Mouse (Mus musculus): Measurements from ENCODE around the gene Clca3a2. TPM values are rescaled to one million over a fixed set of nuclear protein-coding genes. Genes with fewer than 3 reads are reported as not detected.
"Not testable (repeated sequence)": the region's sequence is repeated elsewhere in the genome, so short reads cannot be mapped to it uniquely, and the experiment has no call there.

Gene Clca3a2
- polyA plus RNA-seq, 1 experiment from 2014 or later: not detected

DNA sequence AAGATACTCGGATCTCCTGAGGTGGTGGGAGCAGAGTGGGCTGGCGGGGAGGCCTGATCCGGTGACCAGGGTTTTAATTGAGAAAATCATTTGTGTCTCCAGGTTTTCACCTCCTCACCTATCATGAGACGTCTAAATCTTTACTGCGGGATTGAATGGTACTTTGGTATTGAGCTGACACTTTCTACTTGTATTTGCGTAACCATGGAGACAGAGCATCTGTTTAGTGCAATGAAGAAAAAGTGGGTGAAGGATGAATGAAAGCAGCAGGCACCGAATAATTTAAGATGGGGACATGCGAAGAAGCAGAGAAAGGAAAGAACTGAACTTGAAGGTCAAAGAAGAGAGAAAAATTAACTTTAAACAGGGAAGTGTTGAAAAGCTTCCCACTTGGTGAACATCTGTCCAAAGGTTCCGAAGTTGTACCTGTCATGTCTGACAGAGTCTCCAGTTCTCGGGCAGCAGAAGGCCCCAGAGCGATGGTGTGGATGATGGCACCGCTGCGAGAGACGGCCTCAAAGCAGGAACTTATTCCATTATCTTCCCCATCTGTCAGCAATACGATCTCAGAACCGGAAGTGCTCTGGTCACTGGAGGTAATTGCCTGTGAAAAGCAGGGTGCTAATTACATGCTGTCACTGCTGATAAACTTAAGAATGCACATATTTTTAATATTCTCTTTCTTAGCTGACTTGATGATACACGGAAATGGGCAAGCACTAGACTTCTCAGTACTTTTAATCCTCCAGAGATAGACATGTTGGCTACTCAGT lies 11.0 kb downstream of the Clca3a2 start:
- H3K4me2 ChIP-seq (ENCODE audit: low read depth, low read length, severe bottlenecking); H3K36me3 ChIP-seq (ENCODE audit: control insufficient read depth, insufficient read depth, low read length); H3K27me3 ChIP-seq (ENCODE audit: control insufficient read depth, insufficient read depth, low read length); H3K4me1 ChIP-seq (replicated peaks; ENCODE audit: control insufficient read depth, insufficient read depth, low read length); H3K27ac ChIP-seq (ENCODE audit: low read depth, low read length); DNase-seq (ENCODE audit: low spot score); H3K9ac ChIP-seq (ENCODE audit: low read length); H3K9me3 ChIP-seq (ENCODE audit: control insufficient read depth, low read length); H3K4me3 ChIP-seq (ENCODE audit: low read depth, low read length): not testable (repeated sequence)
- ATAC-seq (replicated peaks; ENCODE audit: low FRiP score): peak; percentile 53; the same call in 1 of the 2 replicates
- WGBS: 81% methylated on average over 14 of the region's 17 CpGs

DNA sequence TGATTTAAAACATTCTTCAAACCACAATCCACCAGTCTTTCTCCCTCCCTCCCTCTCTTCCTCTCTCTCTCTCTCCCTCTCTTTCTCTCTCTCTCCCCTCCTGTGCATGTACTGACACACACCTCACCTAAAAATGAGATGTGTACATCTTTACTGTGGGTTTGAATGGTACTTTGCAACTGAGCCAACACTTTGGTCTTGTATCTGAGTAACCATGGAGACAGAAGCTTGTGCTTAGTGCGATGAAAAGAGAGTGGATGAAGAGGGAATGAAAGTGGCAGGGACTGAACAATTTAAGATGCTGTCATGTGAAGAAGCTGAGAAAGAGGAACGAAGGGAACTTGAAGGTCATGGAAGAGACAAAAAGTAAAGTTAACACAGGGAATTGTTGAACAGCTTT lies 12.7 kb downstream of the Clca3a2 start:
- H3K4me2 ChIP-seq (ENCODE audit: low read depth, low read length, severe bottlenecking); H3K27ac ChIP-seq (ENCODE audit: low read depth, low read length); H3K4me1 ChIP-seq (replicated peaks; ENCODE audit: control insufficient read depth, insufficient read depth, low read length); H3K27me3 ChIP-seq (ENCODE audit: control insufficient read depth, insufficient read depth, low read length); H3K4me3 ChIP-seq (ENCODE audit: low read depth, low read length); H3K9ac ChIP-seq (ENCODE audit: low read length); H3K9me3 ChIP-seq (ENCODE audit: control insufficient read depth, low read length); DNase-seq (ENCODE audit: low spot score); ATAC-seq (replicated peaks; ENCODE audit: low FRiP score); H3K36me3 ChIP-seq (ENCODE audit: control insufficient read depth, insufficient read depth, low read length): not testable (repeated sequence)
- WGBS: 70% methylated on average over 2 of the region's 2 CpGs

GRCm38 (mm10) chr3:144801861-144802260 lies 17.4 kb downstream of the Clca3a2 start:
- Histone ChIP-seq H3K4me2 (ENCODE audit: low read depth, low read length, severe bottlenecking) (no peak overlapping the region), H3K4me3 (ENCODE audit: low read depth, low read length) (no peak overlapping the region), H3K36me3 (ENCODE audit: control insufficient read depth, insufficient read depth, low read length) (no peaks in the 10 kb centered on the region), H3K27me3 (ENCODE audit: control insufficient read depth, insufficient read depth, low read length) (no peaks in the 10 kb centered on the region), H3K9ac (ENCODE audit: low read length) (no peak overlapping the region), H3K27ac (ENCODE audit: low read depth, low read length) (no peak overlapping the region), H3K4me1 (replicated peaks; ENCODE audit: control insufficient read depth, insufficient read depth, low read length) (no peaks in the 10 kb centered on the region), H3K9me3 (ENCODE audit: control insufficient read depth, low read length) (no peaks in the 10 kb centered on the region)
- ATAC-seq (replicated peaks; ENCODE audit: low FRiP score) (no peak; the same call in 1 of the 2 replicates), DNase-seq (ENCODE audit: low spot score) (peak; percentile 69)
- WGBS: 37% methylated on average over 8 of the region's 8 CpGs

DNA sequence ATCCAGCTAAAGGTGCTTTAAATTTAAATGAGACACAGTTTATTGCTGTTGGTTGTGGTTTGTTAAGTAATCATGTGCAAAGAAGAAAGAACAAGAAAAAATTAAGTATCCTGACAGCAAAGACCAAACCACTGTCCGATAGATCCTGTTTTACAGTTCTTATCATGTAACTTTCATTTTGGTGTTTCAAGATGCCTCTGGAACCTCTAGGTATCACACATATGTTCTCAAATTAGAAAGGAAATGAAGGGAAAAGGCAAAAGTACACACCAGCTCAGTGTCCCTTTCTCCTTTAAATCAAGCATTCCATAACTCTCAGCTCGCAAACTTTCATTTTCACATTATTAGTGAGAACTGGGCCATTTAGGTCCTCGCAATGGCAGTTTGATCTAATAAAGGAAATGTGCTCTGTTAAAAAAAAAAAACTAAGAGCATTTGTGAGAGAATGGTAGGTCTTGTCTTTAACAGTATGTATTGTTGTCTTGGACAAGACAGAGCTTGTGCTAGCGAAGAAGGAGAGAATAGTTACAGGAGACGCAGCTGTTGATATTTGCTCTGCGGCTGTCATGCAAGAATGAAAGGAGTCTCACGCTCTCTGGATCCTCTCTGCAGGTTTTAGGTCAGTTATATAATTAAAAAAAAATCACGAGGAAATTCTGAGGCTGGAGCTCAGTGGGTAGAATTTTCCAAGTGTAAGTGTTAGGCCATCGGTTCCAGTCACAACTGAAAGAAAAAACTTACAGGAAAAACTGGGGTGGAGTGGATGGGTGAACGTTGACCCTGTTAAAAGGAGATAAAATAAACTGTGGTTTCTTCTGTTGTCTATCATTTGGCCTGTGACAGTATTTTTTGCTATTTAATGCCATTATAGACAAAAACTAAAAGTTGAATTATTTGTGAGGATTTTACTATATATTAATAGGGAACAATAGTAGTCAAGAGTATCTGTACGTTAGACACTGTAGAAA lies 33.8 kb downstream of the Clca3a2 start:
- Histone ChIP-seq H3K4me3 (ENCODE audit: low read depth, low read length) (no peak overlapping the region), H3K4me1 (replicated peaks; ENCODE audit: control insufficient read depth, insufficient read depth, low read length) (no peaks in the 10 kb centered on the region), H3K9me3 (ENCODE audit: control insufficient read depth, low read length) (no peaks in the 10 kb centered on the region), H3K27me3 (ENCODE audit: control insufficient read depth, insufficient read depth, low read length) (no peaks in the 10 kb centered on the region), H3K27ac (ENCODE audit: low read depth, low read length) (no peak overlapping the region), H3K9ac (ENCODE audit: low read length) (no peak overlapping the region), H3K36me3 (ENCODE audit: control insufficient read depth, insufficient read depth, low read length) (no peaks in the 10 kb centered on the region), H3K4me2 (ENCODE audit: low read depth, low read length, severe bottlenecking) (no peak overlapping the region)
- no peak for ATAC-seq (replicated peaks; ENCODE audit: low FRiP score)
- 87% methylated on average over 11 of the region's 11 CpGs for WGBS
- DNase-seq (ENCODE audit: low spot score): no peak

DNA sequence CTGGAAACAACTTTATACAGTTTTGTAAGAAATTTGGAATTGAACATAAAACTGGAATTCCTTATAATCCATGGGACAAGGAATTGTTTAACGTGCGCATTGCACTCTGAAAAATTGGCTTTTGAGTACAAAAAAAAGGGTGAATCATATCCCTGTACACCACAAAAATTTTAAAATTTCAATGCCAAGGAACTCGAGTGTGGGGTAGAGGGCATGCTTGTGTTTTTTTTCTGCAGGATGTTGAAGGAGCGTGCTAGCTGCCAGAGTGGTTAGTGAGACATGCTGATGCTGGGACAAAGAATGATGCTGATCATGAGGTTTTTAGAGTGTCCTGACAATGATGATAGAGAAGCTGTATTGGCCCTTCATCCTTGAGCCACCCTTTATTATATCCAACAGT lies 54.1 kb downstream of the Clca3a2 start:
- ATAC-seq (replicated peaks; ENCODE audit: low FRiP score) (no peak), DNase-seq (ENCODE audit: low spot score) (no peak)
- no peaks in the 10 kb centered on the region for H3K9me3 ChIP-seq (ENCODE audit: control insufficient read depth, low read length)
- no peaks in the 10 kb centered on the region for H3K4me1 ChIP-seq (replicated peaks; ENCODE audit: control insufficient read depth, insufficient read depth, low read length)
- no peak overlapping the region for H3K9ac ChIP-seq (ENCODE audit: low read length)
- H3K36me3 ChIP-seq (ENCODE audit: control insufficient read depth, insufficient read depth, low read length): no peaks in the 10 kb centered on the region
- H3K4me3 ChIP-seq (ENCODE audit: low read depth, low read length): no peak overlapping the region
- no peak overlapping the region for H3K27ac ChIP-seq (ENCODE audit: low read depth, low read length)
- no peak overlapping the region for H3K4me2 ChIP-seq (ENCODE audit: low read depth, low read length, severe bottlenecking)
- 91% methylated on average over 4 of the region's 4 CpGs for WGBS
- no peaks in the 10 kb centered on the region for H3K27me3 ChIP-seq (ENCODE audit: control insufficient read depth, insufficient read depth, low read length)

- H3K27ac ChIP-seq (ENCODE audit: low read depth, low read length): no peak overlapping the region
- no peaks in the 10 kb centered on the region for H3K9me3 ChIP-seq (ENCODE audit: control insufficient read depth, low read length)
- H3K4me1 ChIP-seq (replicated peaks; ENCODE audit: control insufficient read depth, insufficient read depth, low read length): no peaks in the 10 kb centered on the region
- H3K4me3 ChIP-seq (ENCODE audit: low read depth, low read length): no peak overlapping the region
- no peak overlapping the region for H3K9ac ChIP-seq (ENCODE audit: low read length)
- no peak overlapping the region for H3K4me2 ChIP-seq (ENCODE audit: low read depth, low read length, severe bottlenecking)
- ATAC-seq (replicated peaks; ENCODE audit: low FRiP score): no peak
- 84% methylated on average over 6 of the region's 6 CpGs for WGBS
- H3K36me3 ChIP-seq (ENCODE audit: control insufficient read depth, insufficient read depth, low read length): no peaks in the 10 kb centered on the region
- no peak for DNase-seq (ENCODE audit: low spot score)
- H3K27me3 ChIP-seq (ENCODE audit: control insufficient read depth, insufficient read depth, low read length): no peaks in the 10 kb centered on the region
Observed at GRCm38 (mm10) chr3:144761454-144761853, 57.8 kb downstream of the Clca3a2 start.

GRCm38 (mm10) chr3:144760592-144761309 lies 58.5 kb downstream of the Clca3a2 start, which contains the start of gene Clca3a1:
Gene Clca3a1, minus strand, starts transcription at chr3:144760977.
- Histone ChIP-seq H3K9ac (ENCODE audit: low read length) (no peak within 1 kb of the TSS), H3K9me3 (ENCODE audit: control insufficient read depth, low read length) (no peaks in the 10 kb centered on the region), H3K4me2 (ENCODE audit: low read depth, low read length, severe bottlenecking) (no peak within 1 kb of the TSS), H3K27me3 (ENCODE audit: control insufficient read depth, insufficient read depth, low read length) (no peaks in the 10 kb centered on the region), H3K36me3 (ENCODE audit: control insufficient read depth, insufficient read depth, low read length) (no peaks in the 10 kb centered on the region), H3K4me3 (ENCODE audit: low read depth, low read length) (no peak within 1 kb of the TSS), H3K4me1 (replicated peaks; ENCODE audit: control insufficient read depth, insufficient read depth, low read length) (no peaks in the 10 kb centered on the region), H3K27ac (ENCODE audit: low read depth, low read length) (no peak within 1 kb of the TSS)
- DNase-seq (ENCODE audit: low spot score) (no peak), ATAC-seq (replicated peaks; ENCODE audit: low FRiP score) (no peak)
- 88% methylated on average over 9 of the region's 11 CpGs for WGBS

DNA sequence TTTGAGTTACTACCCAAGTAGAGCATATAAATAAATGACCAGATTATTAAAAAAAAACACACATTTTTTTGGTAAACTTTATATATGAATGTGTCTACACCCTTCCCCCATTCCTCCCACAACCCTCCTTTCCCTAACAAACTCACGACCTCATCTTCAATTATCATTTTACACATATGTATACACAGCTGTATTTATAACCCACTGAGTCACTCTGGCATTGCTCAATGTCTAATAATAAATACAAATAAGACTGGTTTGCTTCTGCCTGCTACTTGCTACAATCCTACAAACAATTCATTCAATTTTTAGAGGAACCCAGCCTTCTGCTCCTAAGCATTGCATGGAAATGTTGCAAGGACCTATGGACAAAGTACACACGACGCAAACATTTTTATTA lies 59.6 kb downstream of the Clca3a2 start:
- Histone ChIP-seq H3K9me3 (ENCODE audit: control insufficient read depth, low read length) (no peaks in the 10 kb centered on the region), H3K9ac (ENCODE audit: low read length) (no peak overlapping the region), H3K4me1 (replicated peaks; ENCODE audit: control insufficient read depth, insufficient read depth, low read length) (no peaks in the 10 kb centered on the region), H3K36me3 (ENCODE audit: control insufficient read depth, insufficient read depth, low read length) (no peaks in the 10 kb centered on the region), H3K4me3 (ENCODE audit: low read depth, low read length) (no peak overlapping the region), H3K27me3 (ENCODE audit: control insufficient read depth, insufficient read depth, low read length) (no peaks in the 10 kb centered on the region), H3K4me2 (ENCODE audit: low read depth, low read length, severe bottlenecking) (no peak overlapping the region), H3K27ac (ENCODE audit: low read depth, low read length) (no peak overlapping the region)
- 95% methylated on average over 3 of the region's 3 CpGs for WGBS
- no peak for DNase-seq (ENCODE audit: low spot score)
- ATAC-seq (replicated peaks; ENCODE audit: low FRiP score): no peak
